Mouse (Mus musculus): ENCODE measurements around the gene Pax9. TPM values are rescaled to one million over a fixed set of nuclear protein-coding genes. Genes with fewer than 3 reads are reported as not detected.

Pax9 gene
- polyA plus RNA-seq, 1 experiment: 15.2 TPM

- no peaks in the 10 kb centered on the region for H3K4me1 ChIP-seq (replicated peaks; ENCODE audit: control insufficient read depth, insufficient read depth, low read length)
- H3K27ac ChIP-seq (ENCODE audit: control insufficient read depth, insufficient read depth, low read length): no peak overlapping the region
- no peak for DNase-seq
- H3K4me3 ChIP-seq (ENCODE audit: control insufficient read depth, insufficient read depth, low read length): no peak overlapping the region
- H3K36me3 ChIP-seq (ENCODE audit: control insufficient read depth, insufficient read depth, low read length): no peaks in the 10 kb centered on the region
- WGBS: 20% methylated on average over 44 of the region's 44 CpGs
- TF ChIP-seq POLR2A (IDR thresholded peaks at IDR 0.05; ENCODE audit: control insufficient read depth, extremely low read depth, insufficient read depth, low read length, poor library complexity): no peak
- no peak for TF ChIP-seq CTCF (IDR thresholded peaks at IDR 0.05; ENCODE audit: borderline replicate concordance, control insufficient read depth, extremely low read depth, insufficient read depth, low read length, poor library complexity)
- peaks cover 10% of the 10 kb centered on the region for H3K27me3 ChIP-seq (ENCODE audit: control insufficient read depth, insufficient read depth, low read length)
Observed at GRCm38 (mm10) chr12:56699915-56700900, 8.6 kb downstream of the Pax9 start.

GRCm38 (mm10) chr12:56701004-56701403 lies 9.4 kb downstream of the Pax9 start:
- Histone ChIP-seq H3K27ac (ENCODE audit: control insufficient read depth, insufficient read depth, low read length) (no peak overlapping the region), H3K36me3 (ENCODE audit: control insufficient read depth, insufficient read depth, low read length) (no peaks in the 10 kb centered on the region), H3K4me1 (replicated peaks; ENCODE audit: control insufficient read depth, insufficient read depth, low read length) (no peaks in the 10 kb centered on the region), H3K4me3 (ENCODE audit: control insufficient read depth, insufficient read depth, low read length) (no peak overlapping the region), H3K27me3 (ENCODE audit: control insufficient read depth, insufficient read depth, low read length) (peaks cover 7% of the 10 kb centered on the region)
- 18% methylated on average over 6 of the region's 6 CpGs for WGBS
- no peak for DNase-seq
- TF ChIP-seq CTCF (IDR thresholded peaks at IDR 0.05; ENCODE audit: borderline replicate concordance, control insufficient read depth, extremely low read depth, insufficient read depth, low read length, poor library complexity) (no peak), POLR2A (IDR thresholded peaks at IDR 0.05; ENCODE audit: control insufficient read depth, extremely low read depth, insufficient read depth, low read length, poor library complexity) (no peak)

GRCm38 (mm10) chr12:56717971-56718706 lies 26.6 kb downstream of the Pax9 start:
- no peak for DNase-seq
- Histone ChIP-seq H3K4me3 (ENCODE audit: control insufficient read depth, insufficient read depth, low read length) (no peak overlapping the region), H3K27ac (ENCODE audit: control insufficient read depth, insufficient read depth, low read length) (no peak overlapping the region), H3K36me3 (ENCODE audit: control insufficient read depth, insufficient read depth, low read length) (no peaks in the 10 kb centered on the region), H3K4me1 (replicated peaks; ENCODE audit: control insufficient read depth, insufficient read depth, low read length) (no peaks in the 10 kb centered on the region), H3K27me3 (ENCODE audit: control insufficient read depth, insufficient read depth, low read length) (no peaks in the 10 kb centered on the region)
- TF ChIP-seq POLR2A (IDR thresholded peaks at IDR 0.05; ENCODE audit: control insufficient read depth, extremely low read depth, insufficient read depth, low read length, poor library complexity) (no peak), CTCF (IDR thresholded peaks at IDR 0.05; ENCODE audit: borderline replicate concordance, control insufficient read depth, extremely low read depth, insufficient read depth, low read length, poor library complexity) (no peak)
- 53% methylated on average over 14 of the region's 14 CpGs for WGBS

DNA sequence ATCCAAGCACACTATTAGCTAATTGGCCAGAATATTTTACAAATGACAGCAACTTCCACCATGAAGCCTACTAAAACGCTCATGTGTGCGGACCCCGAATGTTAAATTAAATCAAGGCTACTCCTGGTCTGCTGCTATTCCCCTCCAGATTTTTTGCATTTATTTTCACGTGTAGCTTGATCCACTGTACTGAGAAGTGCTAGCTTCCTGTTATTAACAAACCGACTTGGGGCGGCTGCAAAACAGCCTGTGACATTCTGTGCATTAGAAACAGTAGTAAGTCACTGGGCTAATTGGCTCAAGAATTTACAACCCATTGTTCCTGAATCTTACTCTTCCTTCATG lies 27.1 kb downstream of the Pax9 start:
- WGBS: 40% methylated on average over 6 of the region's 6 CpGs
- no peak for DNase-seq
- TF ChIP-seq CTCF (IDR thresholded peaks at IDR 0.05; ENCODE audit: borderline replicate concordance, control insufficient read depth, extremely low read depth, insufficient read depth, low read length, poor library complexity): no peak
- no peak for TF ChIP-seq POLR2A (IDR thresholded peaks at IDR 0.05; ENCODE audit: control insufficient read depth, extremely low read depth, insufficient read depth, low read length, poor library complexity)
- Histone ChIP-seq H3K36me3 (ENCODE audit: control insufficient read depth, insufficient read depth, low read length) (no peaks in the 10 kb centered on the region), H3K4me3 (ENCODE audit: control insufficient read depth, insufficient read depth, low read length) (no peak overlapping the region), H3K27ac (ENCODE audit: control insufficient read depth, insufficient read depth, low read length) (no peak overlapping the region), H3K27me3 (ENCODE audit: control insufficient read depth, insufficient read depth, low read length) (no peaks in the 10 kb centered on the region), H3K4me1 (replicated peaks; ENCODE audit: control insufficient read depth, insufficient read depth, low read length) (no peaks in the 10 kb centered on the region)

DNA sequence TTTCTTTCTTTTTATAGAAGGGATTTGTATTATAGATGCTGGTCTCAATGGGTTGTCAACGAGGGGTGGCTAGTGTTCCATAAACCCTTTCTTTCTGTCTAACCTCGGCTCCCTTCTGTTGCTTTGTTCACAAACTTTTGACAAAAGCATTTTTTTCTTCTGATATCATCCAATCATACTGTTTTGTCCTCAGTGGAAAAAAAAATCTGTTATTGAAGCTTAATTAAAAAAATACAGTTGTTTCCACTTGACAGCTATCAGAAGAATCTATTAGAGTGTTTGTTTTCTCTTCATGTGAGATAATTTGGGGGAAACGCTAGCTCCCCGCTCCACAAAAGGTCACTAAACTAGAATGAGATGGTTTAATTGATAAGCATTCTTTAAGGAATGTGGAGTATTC lies 36.1 kb downstream of the Pax9 start:
- no peak overlapping the region for H3K27ac ChIP-seq (ENCODE audit: control insufficient read depth, insufficient read depth, low read length)
- TF ChIP-seq POLR2A (IDR thresholded peaks at IDR 0.05; ENCODE audit: control insufficient read depth, extremely low read depth, insufficient read depth, low read length, poor library complexity) (no peak), CTCF (IDR thresholded peaks at IDR 0.05; ENCODE audit: borderline replicate concordance, control insufficient read depth, extremely low read depth, insufficient read depth, low read length, poor library complexity) (no peak)
- no peaks in the 10 kb centered on the region for H3K27me3 ChIP-seq (ENCODE audit: control insufficient read depth, insufficient read depth, low read length)
- DNase-seq: no peak
- no peak overlapping the region for H3K4me3 ChIP-seq (ENCODE audit: control insufficient read depth, insufficient read depth, low read length)
- H3K36me3 ChIP-seq (ENCODE audit: control insufficient read depth, insufficient read depth, low read length): no peaks in the 10 kb centered on the region
- H3K4me1 ChIP-seq (replicated peaks; ENCODE audit: control insufficient read depth, insufficient read depth, low read length): no peaks in the 10 kb centered on the region
- WGBS: 79% methylated on average over 4 of the region's 4 CpGs

DNA sequence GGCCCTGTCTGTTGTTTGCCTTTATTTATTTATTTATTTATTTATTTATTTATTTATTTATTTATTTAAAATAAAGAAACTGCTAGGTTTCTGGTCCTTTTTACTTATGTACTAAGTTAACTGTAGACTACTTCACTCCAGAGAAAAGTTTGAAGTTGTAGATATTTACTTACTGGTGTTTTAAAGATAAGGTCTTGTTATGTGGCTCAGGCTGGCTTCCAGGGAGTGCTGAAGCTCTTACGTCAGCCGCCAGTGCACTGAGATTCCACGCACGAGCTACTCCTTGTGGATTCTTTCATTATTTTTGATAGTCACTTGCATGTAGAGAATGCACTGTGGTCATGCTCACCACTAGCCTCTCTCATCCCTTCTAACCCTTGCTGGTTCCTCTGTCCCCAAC lies 45.5 kb downstream of the Pax9 start:
- WGBS: 96% methylated on average over 4 of the region's 4 CpGs
- Histone ChIP-seq H3K4me3 (ENCODE audit: control insufficient read depth, insufficient read depth, low read length) (no peak overlapping the region), H3K27ac (ENCODE audit: control insufficient read depth, insufficient read depth, low read length) (no peak overlapping the region), H3K4me1 (replicated peaks; ENCODE audit: control insufficient read depth, insufficient read depth, low read length) (no peaks in the 10 kb centered on the region), H3K27me3 (ENCODE audit: control insufficient read depth, insufficient read depth, low read length) (no peaks in the 10 kb centered on the region), H3K36me3 (ENCODE audit: control insufficient read depth, insufficient read depth, low read length) (no peaks in the 10 kb centered on the region)
- TF ChIP-seq CTCF (IDR thresholded peaks at IDR 0.05; ENCODE audit: borderline replicate concordance, control insufficient read depth, extremely low read depth, insufficient read depth, low read length, poor library complexity): no peak
- TF ChIP-seq POLR2A (IDR thresholded peaks at IDR 0.05; ENCODE audit: control insufficient read depth, extremely low read depth, insufficient read depth, low read length, poor library complexity): no peak
- no peak for DNase-seq

Other genes starting within 250 kb of the Pax9 start
- 0.22 and 0.23 TPM in 2 replicates for gene Nkx2-1, start 154.9 kb upstream of the Pax9 start, polyA plus RNA-seq (2012; rRNA removed)
- 0.15 TPM in 1 of 2 replicates, not detected in the other for gene Nkx2-9, start 78.5 kb upstream of the Pax9 start, polyA plus RNA-seq (2012; rRNA removed)